Mouse (Mus musculus): ENCODE data around the gene Nepn.

- TF ChIP-seq POLR2A (IDR thresholded peaks at IDR 0.05; ENCODE audit: borderline replicate concordance, extremely low read depth, insufficient read depth, insufficient read length, poor library complexity, severe bottlenecking) (no peak), CTCF (IDR thresholded peaks at IDR 0.05; ENCODE audit: borderline replicate concordance, extremely low read depth, insufficient read depth, insufficient read length) (peak; percentile 82)
These were observed 3.8 kb upstream of the Nepn start for GRCm38 (mm10) chr10:52384823-52385610.
